Mouse (Mus musculus): Measurements from ENCODE around the gene Mrpl39.

The Mrpl39 gene

GRCm38 (mm10) chr16:84735166-84736105 is at the start of gene Mrpl39:
Gene Mrpl39 (minus strand): TSS chr16:84735742.
- peak; percentile 99 for DNase-seq (ENCODE audit: low spot score in 2 of 2)

- no peak for DNase-seq (ENCODE audit: low spot score in 2 of 2)
These were observed 49.4 kb upstream of the Mrpl39 start for GRCm38 (mm10) chr16:84784966-84785365.

GRCm38 (mm10) chr16:84783279-84783678 is 47.7 kb upstream of the Mrpl39 start:
- DNase-seq (ENCODE audit: low spot score in 2 of 2), result no peak

- DNase-seq (ENCODE audit: low spot score in 2 of 2), result no peak
These were observed 44.2 kb upstream of the Mrpl39 start for GRCm38 (mm10) chr16:84779718-84780117.

GRCm38 (mm10) chr16:84778861-84779630 is 43.5 kb upstream of the Mrpl39 start:
- DNase-seq (ENCODE audit: low spot score in 2 of 2), result no peak

GRCm38 (mm10) chr16:84778431-84778830 is 42.9 kb upstream of the Mrpl39 start:
- DNase-seq (ENCODE audit: low spot score in 2 of 2), result no peak

- DNase-seq (ENCODE audit: low spot score in 2 of 2), result no peak
These were observed 40.7 kb upstream of the Mrpl39 start for GRCm38 (mm10) chr16:84776089-84776784.

GRCm38 (mm10) chr16:84775356-84775755 is 39.8 kb upstream of the Mrpl39 start:
- no peak for DNase-seq (ENCODE audit: low spot score in 2 of 2)

- peak in 1 of 2 experiments; percentile 34 for DNase-seq (ENCODE audit: low spot score in 2 of 2)
These were observed 39.3 kb upstream of the Mrpl39 start for GRCm38 (mm10) chr16:84774761-84775231.

- peak; percentile 29 to 59 for DNase-seq (ENCODE audit: low spot score in 2 of 2)
These were observed 38.6 kb upstream of the Mrpl39 start, which contains the start of gene Jam2 for GRCm38 (mm10) chr16:84774003-84774703. Gene Jam2 (plus strand): TSS chr16:84774123.

- DNase-seq (ENCODE audit: low spot score in 2 of 2), result no peak
These were observed 37.8 kb upstream of the Mrpl39 start for GRCm38 (mm10) chr16:84773268-84773861.

- peak in 1 of 2 experiments; percentile 7 for DNase-seq (ENCODE audit: low spot score in 2 of 2)
These were observed 37.1 kb upstream of the Mrpl39 start for GRCm38 (mm10) chr16:84772496-84773267.

- DNase-seq (ENCODE audit: low spot score in 2 of 2), result no peak
These were observed 35.9 kb upstream of the Mrpl39 start for GRCm38 (mm10) chr16:84771461-84771860.

GRCm38 (mm10) chr16:84770891-84771290 is 35.3 kb upstream of the Mrpl39 start:
- DNase-seq (ENCODE audit: low spot score in 2 of 2), result no peak

GRCm38 (mm10) chr16:84769619-84770464 is 34.3 kb upstream of the Mrpl39 start:
- DNase-seq (ENCODE audit: low spot score in 2 of 2), result no peak

- no peak for DNase-seq (ENCODE audit: low spot score in 2 of 2)
These were observed 33.6 kb upstream of the Mrpl39 start for GRCm38 (mm10) chr16:84769182-84769581.

GRCm38 (mm10) chr16:84767956-84768355 is 32.4 kb upstream of the Mrpl39 start:
- no peak for DNase-seq (ENCODE audit: low spot score in 2 of 2)

GRCm38 (mm10) chr16:84745721-84746306 is 10.3 kb upstream of the Mrpl39 start:
- no peak for DNase-seq (ENCODE audit: low spot score in 2 of 2)

All from cerebellum, postnatal 4 days (tissue).